Mouse (Mus musculus): Measurements from ENCODE around the gene Appl2. TPM values are rescaled to one million over a fixed set of nuclear protein-coding genes. Genes with fewer than 3 reads are reported as not detected.

Gene Appl2
- total RNA-seq, 2 experiments from 2014 or later = 72.6 to 87.7 TPM

DNA sequence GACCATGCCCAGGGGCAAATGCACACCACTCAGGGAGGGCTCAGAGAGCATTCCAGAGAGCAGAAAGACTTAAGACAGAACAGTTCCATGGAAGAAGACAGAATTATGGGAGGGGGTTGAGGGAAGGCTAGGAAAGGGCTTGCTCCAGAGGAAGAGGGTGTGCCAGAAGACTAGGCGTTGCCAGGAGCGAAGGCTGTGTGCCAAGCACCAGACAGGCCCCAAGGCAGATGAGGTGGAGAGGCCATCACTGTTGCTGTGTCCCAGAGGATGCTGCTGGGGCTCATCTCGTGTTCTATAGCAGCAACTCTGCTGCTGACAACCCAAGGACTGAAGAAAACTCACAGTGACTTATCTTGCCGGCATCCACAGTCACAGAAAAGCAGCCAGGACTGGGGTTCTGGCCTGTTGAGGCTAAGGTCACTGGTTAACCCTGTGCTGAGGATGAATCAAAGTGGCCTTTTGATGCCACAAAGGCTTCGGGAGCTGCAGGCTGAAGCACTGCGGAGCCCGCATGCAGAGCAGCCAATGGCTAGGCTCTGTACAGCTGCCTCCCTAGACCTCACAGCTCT, 15.6 kb downstream of the Appl2 start:
- no peak for DNase-seq (ENCODE audit: low spot score in 2 of 2)

DNA sequence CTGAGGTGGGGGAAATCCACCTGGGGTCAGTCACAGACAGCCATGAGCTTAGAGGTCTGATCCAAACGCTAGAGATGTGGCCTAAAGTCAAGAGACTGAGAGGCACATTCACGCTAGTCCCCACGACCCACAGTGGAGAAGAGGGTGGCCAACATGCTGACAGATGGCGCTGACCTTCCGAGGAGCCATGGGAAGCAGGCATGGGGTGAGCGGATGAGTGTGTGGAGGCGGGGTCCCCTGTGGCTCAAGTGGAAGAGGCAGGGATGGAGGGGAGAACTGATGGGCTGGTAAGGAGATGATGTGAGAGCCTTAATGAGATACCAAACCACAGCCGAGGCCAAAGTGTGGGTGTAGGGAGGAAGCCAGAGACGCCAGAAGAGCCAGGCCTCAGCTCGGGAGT, 16.8 kb downstream of the Appl2 start:
- no peak for DNase-seq (ENCODE audit: low spot score in 2 of 2)

DNA sequence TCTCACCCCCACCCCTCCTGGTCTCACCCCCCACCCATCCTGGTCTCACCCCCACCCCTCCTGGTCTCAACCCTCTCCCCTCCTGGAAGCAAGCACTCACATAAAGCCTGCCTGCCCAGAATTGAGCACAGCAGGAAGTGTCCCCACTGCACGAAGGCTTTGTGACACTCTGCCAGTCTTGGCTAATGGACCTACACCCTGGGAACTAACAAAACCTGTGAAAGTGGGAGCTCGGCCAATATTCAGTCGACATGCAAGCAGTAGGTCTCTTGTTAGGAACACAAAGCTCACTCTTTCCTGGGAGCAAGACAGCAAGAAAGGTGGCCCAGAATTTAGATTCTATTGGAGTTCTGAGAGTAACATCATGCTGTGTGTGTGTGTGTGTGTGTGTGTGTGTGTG, 17.6 kb downstream of the Appl2 start:
- peak in 1 of 2 experiments; percentile 49 for DNase-seq (ENCODE audit: low spot score in 2 of 2)

DNA sequence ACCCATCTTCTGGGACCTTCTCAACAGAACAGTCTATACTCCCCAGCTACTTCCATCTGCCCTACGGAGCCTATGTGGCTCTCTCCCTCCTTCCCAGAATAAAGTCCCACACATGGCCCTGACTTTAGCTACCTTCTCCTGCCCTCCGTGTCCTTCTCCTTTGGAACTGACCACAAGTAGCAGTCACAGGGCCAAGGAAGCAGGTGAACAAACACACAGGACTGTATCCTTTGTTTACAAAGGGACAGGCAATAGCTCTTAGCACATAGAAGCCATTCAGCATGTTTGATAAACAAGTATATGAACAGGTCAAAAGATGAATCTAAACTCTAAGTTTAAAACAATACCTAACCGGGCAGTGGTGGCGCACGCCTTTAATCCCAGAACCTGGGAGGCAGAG, 18.7 kb downstream of the Appl2 start:
- DNase-seq (ENCODE audit: low spot score in 2 of 2) = no peak

DNA sequence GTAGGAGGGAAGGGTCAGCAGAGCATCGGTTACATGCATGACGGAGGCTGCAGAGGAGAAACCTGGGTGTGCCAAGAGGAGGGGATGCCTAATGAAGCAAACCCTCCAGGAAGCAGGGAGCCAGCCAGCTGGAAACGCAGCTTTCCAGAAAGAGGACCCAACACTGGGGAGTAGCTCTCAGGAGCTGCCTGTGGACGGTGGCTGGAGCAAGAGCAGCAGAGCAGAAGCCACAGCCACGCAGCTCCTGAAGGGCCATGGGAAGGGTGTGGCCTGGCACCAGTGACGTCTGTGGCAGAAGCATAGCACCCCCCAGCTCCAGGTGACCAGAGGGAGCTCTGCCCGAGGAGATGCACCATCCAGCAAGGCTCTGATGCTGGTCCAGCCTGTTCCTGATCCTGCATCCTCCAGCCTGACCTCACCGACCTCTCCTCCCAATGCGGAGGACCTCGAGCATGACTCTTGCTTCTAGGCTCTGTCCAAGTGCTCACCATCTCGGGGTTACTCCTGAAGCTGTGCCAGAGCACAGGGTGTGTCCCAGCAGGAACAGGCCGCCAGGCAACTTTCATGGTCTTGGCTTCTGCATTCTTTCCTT, 19.3 kb downstream of the Appl2 start:
- DNase-seq (ENCODE audit: low spot score in 2 of 2) = no peak

DNA sequence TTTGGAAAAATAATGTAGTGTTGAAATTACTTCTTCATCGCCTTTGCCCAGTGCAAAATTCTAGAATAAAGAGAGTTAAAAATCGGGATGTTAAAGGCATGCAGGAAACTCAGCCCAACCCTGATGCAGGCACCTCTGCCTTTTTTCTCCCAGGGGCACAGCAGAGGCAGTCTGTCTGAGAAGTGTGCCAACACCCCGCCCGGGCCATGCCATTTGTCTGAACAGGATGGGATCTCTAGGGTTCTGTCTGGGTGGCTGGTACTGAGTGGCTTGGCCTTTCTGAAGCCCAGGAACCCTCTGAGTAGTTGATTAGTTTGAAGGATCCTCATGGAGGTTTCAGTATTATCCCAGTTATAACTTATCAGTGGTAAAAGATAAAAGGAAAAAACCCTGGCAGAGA, 20.3 kb downstream of the Appl2 start:
- no peak for DNase-seq (ENCODE audit: low spot score in 2 of 2)

DNA sequence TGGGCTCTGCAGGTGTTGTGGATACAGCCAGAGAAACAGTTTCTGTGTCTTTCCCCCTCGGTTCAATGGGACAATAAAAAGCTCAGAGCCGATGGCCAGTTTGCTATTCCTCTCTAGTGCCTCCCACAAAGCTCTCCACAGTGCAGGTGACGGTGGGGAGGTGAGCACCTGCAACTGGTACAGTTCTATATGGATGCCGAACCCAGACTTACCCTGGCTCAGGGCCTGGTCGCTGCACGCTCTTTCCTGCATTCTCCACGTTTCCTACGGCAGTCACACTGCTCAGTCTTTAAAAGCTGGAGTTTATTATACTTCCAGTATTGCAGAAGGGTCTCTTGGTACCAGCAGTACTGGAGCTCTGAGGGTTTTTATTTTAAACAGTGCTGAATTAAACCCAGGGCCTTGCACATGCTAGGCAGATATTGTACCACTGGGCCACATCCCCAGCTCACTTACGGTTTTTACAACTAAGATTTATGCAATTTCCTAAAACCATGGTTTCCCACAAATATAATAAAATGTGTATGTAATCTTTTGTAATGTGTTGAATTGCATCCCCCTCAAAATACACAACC, 21.3 kb downstream of the Appl2 start:
- no peak for DNase-seq (ENCODE audit: low spot score in 2 of 2)

DNA sequence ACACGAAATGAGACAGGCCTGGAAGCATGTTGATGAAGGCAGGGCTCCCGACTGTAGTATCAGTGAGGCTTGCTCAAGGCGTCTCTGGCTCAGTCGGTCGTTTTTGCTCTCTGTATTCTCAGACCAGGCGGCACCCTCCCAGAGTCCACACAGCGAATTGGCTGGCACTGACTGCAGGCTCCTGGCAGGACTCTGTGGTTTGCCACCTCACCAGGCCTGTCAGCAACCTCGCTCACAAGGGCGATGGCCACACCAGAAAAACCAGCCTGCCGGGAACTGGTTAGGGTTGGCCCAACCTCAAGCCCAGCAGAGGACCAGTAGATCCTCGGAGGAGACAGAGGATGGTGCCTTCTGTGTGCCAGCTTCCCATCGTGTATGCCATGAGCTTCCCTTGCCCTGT, 23.7 kb downstream of the Appl2 start:
- DNase-seq (ENCODE audit: low spot score in 2 of 2) = no peak

DNA sequence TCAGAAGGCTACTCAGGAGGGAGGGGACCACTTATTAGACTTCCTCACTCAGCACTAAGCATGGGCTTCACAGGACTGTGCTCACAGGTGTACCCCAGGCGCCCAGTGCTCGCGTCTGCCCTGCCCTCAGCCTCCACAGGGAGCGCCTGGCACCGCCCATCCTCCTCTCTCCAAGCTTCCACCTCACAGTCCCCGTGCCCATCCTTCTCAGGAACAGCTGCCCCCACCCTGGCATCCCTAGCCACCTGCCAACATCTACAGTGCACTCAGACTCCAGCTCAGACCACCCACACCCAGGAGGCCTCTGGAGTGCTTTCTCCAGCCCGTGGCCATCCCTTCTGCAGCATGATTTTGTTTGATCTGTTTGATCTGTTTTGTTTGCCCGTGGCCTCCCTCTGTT, 24.5 kb downstream of the Appl2 start:
- DNase-seq (ENCODE audit: low spot score in 2 of 2) = no peak

DNA sequence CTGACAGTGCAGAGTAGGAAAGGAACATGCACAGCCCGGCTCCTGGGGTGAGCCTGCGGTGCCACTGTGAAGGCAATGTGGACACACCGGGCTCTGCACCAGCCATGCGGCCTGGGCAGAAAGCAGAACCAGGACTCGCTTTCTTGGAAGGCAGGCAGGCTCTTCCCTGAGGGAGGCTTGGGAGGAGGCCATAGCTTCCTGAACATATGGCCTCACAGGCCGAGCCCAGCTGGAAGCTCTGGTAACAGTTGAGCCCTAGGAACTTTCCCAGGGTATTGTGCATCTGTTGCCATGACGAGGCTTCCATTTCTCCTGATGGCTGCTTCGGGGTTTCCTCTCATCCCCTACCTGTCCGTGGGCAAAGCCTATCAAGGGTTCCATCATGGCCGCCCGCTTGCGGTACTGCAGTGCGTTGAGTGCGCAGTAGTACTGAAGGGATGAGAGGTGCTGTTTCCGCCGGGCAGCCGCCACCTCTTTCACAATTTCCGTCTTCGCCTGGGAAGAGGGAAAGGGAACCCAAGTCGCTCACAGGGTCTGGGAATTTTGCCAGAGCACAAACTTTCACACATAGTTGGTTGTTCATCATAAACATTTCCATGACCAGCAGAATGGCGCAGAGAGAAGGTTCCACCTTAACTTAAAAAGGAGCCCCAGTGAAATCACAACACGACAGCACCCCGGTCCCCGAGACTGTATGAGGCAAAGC, 28.0 kb downstream of the Appl2 start:
- peak in 1 of 2 experiments; percentile 49 for DNase-seq (ENCODE audit: low spot score in 2 of 2)

DNA sequence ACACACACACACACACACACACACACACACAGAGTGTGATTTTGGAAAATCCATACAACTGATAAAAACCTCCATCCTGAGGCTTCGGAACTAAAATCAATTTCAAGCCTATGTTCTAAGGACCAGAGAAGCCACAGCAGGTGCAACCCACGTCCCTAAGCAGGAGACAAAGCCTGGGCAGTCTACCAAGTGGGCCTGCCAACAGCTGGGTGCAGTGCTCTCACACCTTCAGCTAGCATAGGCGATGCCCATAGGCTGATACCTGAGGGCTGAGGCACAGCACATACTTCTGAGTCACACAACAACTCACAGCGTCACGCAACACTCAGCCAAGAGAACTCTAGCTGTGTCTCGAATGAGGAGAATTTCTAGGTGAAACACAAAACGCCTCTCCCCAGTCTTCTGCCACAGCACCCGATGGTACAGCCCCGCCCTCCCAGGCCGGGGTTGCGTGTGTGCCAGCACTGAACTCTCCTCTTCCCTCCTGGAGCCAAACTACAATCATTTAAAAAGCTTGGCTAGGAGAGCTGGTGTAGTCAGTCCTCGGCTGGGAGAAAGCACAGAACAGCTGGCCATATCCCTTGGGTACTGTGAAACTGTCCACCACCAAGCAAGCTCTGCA, 29.6 kb downstream of the Appl2 start:
- no peak for DNase-seq (ENCODE audit: low spot score in 2 of 2)

DNA sequence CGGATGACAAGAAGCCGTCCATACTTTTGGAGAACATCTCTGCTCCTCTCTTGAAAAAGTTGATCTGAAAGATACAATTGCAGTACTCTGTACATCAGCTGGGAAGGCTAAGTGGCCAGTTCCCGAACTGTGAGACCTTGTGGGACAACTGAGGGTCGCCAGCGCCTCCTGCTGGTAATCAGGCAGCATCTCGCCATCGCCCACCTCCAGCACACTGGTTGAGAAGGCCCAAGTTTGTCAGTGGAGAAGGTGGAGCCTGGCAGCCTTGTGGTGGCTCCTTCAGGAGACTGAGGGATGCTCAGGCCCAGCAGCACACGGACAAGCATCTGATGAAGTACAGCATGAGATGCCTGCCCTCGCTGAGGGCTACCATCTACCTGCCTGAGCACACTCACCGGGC, 31.2 kb downstream of the Appl2 start:
- DNase-seq (ENCODE audit: low spot score in 2 of 2) = peak in 1 of 2 experiments; percentile 25

DNA sequence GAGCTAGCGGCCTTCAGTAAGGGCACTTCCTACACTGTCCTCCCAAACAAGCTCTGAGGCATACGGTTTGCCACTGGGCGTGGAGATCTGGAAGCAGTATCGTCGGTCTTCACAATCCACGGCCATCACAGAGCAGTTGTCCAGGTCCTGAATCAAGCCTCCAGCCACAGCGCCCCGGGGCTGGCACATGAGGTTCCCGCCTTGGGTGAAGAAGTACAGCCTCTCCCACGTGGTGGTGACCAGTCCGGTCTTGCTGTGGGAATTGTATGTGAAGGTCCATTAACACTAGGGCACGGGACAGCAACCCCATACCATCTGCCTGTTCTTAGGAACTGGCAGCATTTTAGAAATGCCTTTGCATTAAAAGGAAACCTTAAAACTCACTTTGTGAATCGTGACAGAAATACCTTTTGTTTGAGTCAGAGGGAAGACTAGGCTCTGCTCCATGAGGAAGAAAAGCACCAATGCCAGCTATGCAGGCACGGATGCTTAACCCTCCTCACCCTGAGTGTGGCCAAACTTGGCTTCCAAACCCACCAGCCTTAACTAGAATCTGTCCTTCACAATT, 35.8 kb downstream of the Appl2 start:
- no peak for DNase-seq (ENCODE audit: low spot score in 2 of 2)

DNA sequence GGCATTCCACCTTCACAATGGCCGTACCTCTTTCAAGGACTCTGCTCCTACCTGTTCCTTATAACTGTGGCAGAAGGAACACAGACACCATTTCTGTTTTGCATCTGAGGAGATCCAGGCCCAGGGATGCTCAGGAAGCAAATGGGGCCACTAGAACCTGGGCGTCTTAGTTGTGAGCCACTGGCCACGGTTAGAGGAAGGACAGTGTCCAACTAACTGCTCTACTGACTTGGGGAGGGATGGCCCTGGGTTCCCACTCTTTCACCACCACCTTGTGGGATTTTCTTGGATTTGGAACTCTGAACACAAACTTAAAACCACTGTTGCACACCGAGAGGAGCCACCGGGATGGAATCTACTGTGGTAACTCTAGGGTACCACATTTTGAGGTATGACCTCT, 36.7 kb downstream of the Appl2 start:
- no peak for DNase-seq (ENCODE audit: low spot score in 2 of 2)

DNA sequence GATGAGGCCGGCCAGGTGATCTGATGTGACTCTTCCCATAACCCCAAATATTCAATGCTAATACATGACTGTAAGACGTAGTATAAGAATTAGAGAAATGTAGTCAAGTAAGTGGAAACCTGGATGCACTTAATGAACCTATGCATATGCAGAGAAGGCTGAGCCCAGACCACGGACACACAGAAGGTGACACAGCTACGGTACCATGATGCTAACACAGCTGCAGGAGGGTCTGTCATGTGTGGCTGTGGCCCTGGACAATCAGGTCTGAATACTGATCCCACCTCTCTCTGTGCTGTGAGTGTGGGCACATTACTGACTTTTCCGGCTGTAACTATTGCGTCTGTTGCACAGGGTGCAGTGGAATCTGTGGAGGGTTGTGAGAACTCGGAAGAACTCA, 38.0 kb downstream of the Appl2 start:
- DNase-seq (ENCODE audit: low spot score in 2 of 2) = no peak

DNA sequence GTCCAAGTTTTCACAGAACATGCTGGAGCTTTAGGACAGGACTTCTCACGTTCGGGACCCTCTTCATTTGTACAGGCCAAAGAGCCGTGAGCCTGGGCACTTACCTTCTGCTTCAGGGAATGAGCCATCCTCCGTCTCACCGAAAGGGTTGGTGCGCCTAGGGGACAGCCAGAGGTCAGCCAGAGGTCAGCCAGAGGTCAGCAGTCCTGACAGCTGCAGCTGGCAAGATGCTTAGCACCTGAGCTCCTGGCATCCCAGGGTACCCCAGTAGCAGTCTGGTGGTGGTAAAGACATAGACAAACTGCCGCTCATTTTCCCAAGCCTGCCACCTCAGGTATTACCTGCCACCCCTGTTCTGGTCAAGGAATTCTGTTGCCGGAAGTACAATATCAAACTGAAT, 39.9 kb downstream of the Appl2 start:
- no peak for DNase-seq (ENCODE audit: low spot score in 2 of 2)

DNA sequence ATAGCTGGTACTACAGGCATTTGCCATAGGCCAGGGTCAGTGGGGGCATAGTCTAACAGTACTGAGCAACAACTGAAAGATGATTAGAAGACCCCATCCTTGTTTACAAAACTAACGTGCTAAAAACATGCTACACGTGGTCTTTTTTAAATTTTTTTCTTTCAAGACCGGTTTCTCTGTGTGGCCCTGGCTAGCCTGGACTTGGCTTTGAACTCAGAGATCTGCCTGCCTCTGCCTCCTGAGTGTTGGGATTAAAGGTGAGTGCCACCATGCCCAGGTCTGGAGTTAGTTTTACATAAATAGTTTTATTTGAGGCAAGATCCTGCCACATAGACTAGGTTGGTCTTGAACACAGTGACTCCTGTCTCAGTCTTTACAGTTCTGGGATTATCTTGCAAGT, 41.4 kb downstream of the Appl2 start:
- DNase-seq (ENCODE audit: low spot score in 2 of 2) = no peak

DNA sequence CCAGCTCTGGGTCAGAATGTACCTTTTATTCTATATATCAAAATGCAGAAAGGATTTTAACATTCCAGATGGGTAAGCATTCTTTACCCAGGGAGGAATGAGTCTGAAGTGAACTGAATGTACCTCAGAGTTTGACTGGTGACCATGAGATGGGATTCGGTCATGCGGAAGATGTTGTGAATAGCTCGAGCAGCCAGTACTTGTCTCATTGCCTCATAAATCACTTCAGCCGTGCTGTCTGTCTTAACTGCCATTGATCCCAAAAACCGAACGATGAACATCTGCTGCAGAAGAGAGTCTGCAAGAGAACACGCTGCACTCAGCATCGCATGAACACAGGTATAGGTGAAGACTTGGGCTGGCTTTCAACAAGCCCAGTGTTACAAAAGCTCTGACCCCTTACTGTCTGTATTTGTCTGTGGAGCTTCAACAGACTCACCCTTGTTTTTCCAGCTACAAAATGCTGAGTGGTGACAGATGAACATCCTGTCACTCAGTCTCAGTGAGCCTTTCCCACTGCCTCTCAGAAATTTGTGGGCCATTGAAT, 42.8 kb downstream of the Appl2 start:
- DNase-seq (ENCODE audit: low spot score in 2 of 2) = no peak

DNA sequence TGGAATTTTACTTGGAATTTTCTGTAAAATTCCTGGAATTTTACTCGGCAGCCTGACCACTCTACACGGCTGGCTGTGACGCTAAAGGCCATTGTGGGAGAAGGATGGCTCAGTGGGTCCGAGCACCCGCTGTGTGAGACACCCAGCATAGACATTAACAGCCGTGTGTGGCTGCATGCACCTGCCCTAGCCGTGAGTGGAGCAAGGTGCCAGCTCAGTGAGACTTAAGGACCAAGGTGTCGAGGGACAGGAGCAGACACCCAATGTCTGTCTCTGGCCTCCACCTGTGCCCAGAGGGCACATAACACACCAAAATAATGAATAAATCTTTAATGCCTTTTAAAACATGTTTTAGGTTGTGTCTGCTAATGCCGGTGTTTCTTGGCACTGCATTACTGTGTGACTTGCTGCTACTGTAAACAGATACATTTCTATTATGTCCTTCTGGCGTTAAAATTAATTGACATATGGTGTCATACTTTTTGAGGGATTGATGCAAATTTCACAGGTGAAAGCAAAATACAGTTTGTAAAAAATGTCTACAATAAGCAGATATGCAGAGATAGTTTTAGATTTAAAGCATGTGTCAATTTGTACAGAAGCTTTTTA, 44.5 kb downstream of the Appl2 start:
- DNase-seq (ENCODE audit: low spot score in 2 of 2) = no peak

DNA sequence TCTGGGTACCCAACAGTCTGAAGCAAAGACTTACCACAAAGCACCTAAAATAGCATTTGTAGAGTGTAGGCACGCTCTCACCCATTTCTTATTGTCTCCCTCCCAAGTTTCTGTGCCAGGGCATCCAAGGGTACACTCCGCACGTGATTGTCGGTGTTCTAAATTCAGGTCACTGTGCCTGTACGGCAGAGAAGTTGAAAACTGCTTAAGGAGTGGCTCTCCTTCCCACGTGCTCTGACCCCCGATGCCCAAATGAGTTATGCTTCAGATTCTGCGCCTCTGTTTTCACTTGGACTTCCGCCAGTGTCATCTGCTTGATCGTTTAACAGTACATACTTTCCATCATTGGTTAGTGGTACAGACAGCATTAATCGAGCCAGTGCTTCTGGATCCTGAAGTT, 47.9 kb downstream of the Appl2 start:
- no peak for DNase-seq (ENCODE audit: low spot score in 2 of 2)

DNA sequence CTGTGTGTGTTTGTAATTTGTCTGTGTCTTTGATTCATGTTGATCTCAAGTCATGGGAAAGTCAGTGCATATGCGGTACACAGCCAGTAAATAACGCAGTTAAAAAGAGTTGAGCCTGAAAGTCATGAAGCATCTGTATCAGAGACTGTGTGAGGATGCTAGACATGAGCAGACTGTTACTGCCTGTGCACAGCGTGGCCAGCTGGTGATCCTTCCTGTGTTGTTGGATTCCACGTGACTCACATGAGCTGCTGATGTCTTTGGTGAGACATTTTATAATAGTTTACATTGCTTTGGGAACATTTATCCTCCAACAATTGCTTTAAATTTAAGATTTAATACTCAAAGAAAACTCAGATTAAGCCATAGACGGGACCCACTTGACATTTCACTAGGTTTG, 54.0 kb downstream of the Appl2 start:
- DNase-seq (ENCODE audit: low spot score in 2 of 2) = peak; percentile 21 to 49
